Mouse (Mus musculus): ENCODE data around the gene Pax5. TPM values are rescaled to one million over a fixed set of nuclear protein-coding genes. Genes with fewer than 3 reads are reported as not detected.

Gene Pax5
- total and polyA plus RNA-seq, 3 experiments = not detected

DNA sequence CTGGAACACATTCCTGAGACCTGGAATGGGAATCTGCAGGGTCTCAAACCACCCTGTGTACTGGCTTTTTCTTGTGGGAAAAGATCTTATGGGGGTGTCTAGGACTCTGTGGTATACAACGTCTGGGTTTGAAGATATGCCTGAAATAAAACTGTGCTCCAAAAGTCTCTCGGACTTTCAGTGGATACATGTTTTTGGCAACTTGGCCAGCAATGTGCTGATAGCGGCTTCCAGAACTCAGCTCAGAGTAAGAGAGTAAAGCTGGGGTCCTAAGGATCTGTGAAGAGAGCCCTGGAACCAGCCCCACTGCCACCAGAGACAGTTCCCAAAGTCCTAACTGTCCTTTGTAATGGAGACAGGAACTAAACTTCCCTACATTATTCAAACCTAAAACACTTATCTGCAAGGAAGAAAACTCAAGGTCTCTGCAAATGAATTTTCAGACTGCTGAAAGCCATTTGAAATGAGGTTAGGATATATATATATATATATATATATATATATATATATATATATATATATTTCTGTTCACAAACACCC lies 5.4 kb upstream of the Pax5 start:
- H3K9me3 ChIP-seq (replicated peaks; ENCODE audit: insufficient read depth, low read length) = no peaks in the 10 kb centered on the region
- no peak overlapping the region for H3K9ac ChIP-seq (ENCODE audit: control insufficient read depth, low read depth, low read length, poor library complexity, severe bottlenecking)
- no peak for DNase-seq (ENCODE audit: low read depth, low spot score)
- H3K27me3 ChIP-seq (ENCODE audit: control insufficient read depth in 1 of 2, insufficient read depth in 2 of 2, low read length in 2 of 2) = peaks cover 2 to 3% of the 10 kb centered on the region in 2 experiments; a peak in 2 of 4 replicates
- H3K36me3 ChIP-seq (ENCODE audit: control insufficient read depth in 1 of 2, insufficient read depth in 2 of 2, low read length in 2 of 2) = no peaks in the 10 kb centered on the region
- no peak for TF ChIP-seq UBTF (IDR thresholded peaks at IDR 0.05; ENCODE audit: borderline replicate concordance, insufficient read depth, low read depth, low read length)
- no peak for TF ChIP-seq CHD2 (IDR thresholded peaks at IDR 0.05; ENCODE audit: low read length)
- no peak for TF ChIP-seq ZC3H11A (IDR thresholded peaks at IDR 0.05; ENCODE audit: low read depth, low read length)
- no peak for TF ChIP-seq ETS1 (IDR thresholded peaks at IDR 0.05; ENCODE audit: low read depth, low read length)
- no peak for TF ChIP-seq E2F4 (IDR thresholded peaks at IDR 0.05; ENCODE audit: borderline replicate concordance, low read depth, low read length)
- no peak for TF ChIP-seq MEF2A (IDR thresholded peaks at IDR 0.05; ENCODE audit: extremely low read depth, insufficient replicate concordance, low read depth, low read length, poor library complexity, severe bottlenecking)
- no peak for TF ChIP-seq SMC3 (IDR thresholded peaks at IDR 0.05; ENCODE audit: low read depth, low read length)
- no peak for TF ChIP-seq ZMIZ1 (IDR thresholded peaks at IDR 0.05; ENCODE audit: low read depth, low read length)
- no peak for TF ChIP-seq CHD1 (IDR thresholded peaks at IDR 0.05; ENCODE audit: low read depth, low read length)
- TF ChIP-seq TBP (IDR thresholded peaks at IDR 0.05; ENCODE audit: low read depth, low read length) = no peak
- TF ChIP-seq NELFE (IDR thresholded peaks at IDR 0.05; ENCODE audit: low read depth, low read length) = no peak
- TF ChIP-seq MAX (IDR thresholded peaks at IDR 0.05; ENCODE audit: low read length) = no peak
- no peak for TF ChIP-seq ELF1 (IDR thresholded peaks at IDR 0.05; ENCODE audit: low read depth, low read length)
- no peak for TF ChIP-seq POLR2A (IDR thresholded peaks at IDR 0.05; ENCODE audit: control insufficient read depth in 1 of 2, insufficient read depth in 1 of 2, low read depth in 1 of 2, low read length in 2 of 2, poor library complexity in 1 of 2)
- TF ChIP-seq POLR2AphosphoS5 (IDR thresholded peaks at IDR 0.05; ENCODE audit: borderline replicate concordance, low read depth, low read length) = no peak
- no peak for TF ChIP-seq SIN3A (IDR thresholded peaks at IDR 0.05; ENCODE audit: low read length)
- no peak for TF ChIP-seq GABPA (IDR thresholded peaks at IDR 0.05; ENCODE audit: low read depth, low read length)
- H3K4me1 ChIP-seq (ENCODE audit: control insufficient read depth in 1 of 2, insufficient read depth in 2 of 2, low read length in 2 of 2) = no peaks in the 10 kb centered on the region
- H3K27ac ChIP-seq (ENCODE audit: control insufficient read depth, low read depth, low read length) = no peak overlapping the region
- no peak overlapping the region for H3K4me3 ChIP-seq (ENCODE audit: control insufficient read depth in 1 of 2, insufficient read depth in 1 of 2, low read depth in 2 of 2, low read length in 2 of 2)
- H3K79me2 ChIP-seq (ENCODE audit: control insufficient read depth, insufficient read depth, low read length, poor library complexity) = no peaks in the 10 kb centered on the region

DNA sequence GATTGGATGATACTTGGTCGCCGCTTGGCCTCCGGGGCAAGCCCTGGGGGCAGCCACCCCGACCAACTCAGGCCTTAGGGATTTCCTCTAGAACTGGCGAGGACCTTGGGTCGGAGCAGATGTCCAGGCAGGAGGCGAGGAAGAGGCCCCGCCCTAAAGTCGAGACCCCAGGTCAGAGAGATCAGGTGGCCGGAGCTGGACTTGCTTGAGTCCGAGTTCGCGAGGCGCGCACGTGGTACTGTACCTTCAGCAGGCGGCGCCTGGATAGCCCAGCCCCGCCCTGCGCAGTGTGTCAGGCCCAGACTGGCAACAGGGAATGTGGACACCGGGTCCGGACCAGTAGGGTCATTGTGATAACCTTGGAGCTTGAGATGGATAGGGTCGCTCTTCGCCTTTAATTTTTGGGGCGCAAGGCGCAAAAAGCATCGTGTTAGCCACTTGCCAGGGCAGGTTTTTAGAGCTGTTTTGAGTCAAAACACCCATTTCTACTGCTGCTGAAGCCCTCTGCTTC lies 3.9 kb upstream of the Pax5 start:
- TF ChIP-seq CHD2 (IDR thresholded peaks at IDR 0.05; ENCODE audit: low read length) (no peak), TCF12 (IDR thresholded peaks at IDR 0.05; ENCODE audit: low read depth, low read length) (no peak), POLR2AphosphoS2 (IDR thresholded peaks at IDR 0.05; ENCODE audit: low read length) (no peak), ZKSCAN1 (IDR thresholded peaks at IDR 0.05; ENCODE audit: low read depth, low read length) (no peak), RAD21 (IDR thresholded peaks at IDR 0.05; ENCODE audit: low read depth, low read length) (no peak), EP300 (IDR thresholded peaks at IDR 0.05; ENCODE audit: low read depth in 1 of 2, low read length in 2 of 2) (no peak), MEF2A (IDR thresholded peaks at IDR 0.05; ENCODE audit: extremely low read depth, insufficient replicate concordance, low read depth, low read length, poor library complexity, severe bottlenecking) (no peak), RCOR1 (IDR thresholded peaks at IDR 0.05; ENCODE audit: low read depth, low read length) (no peak), NRF1 (IDR thresholded peaks at IDR 0.05; ENCODE audit: insufficient read depth, low read depth, low read length, poor library complexity, severe bottlenecking) (no peak)
- DNase-seq (ENCODE audit: low read depth, low spot score) = no peak
- peaks cover 2 to 3% of the 10 kb centered on the region in 2 experiments; a peak in 2 of 4 replicates for H3K27me3 ChIP-seq (ENCODE audit: control insufficient read depth in 1 of 2, insufficient read depth in 2 of 2, low read length in 2 of 2)
- H3K4me3 ChIP-seq (ENCODE audit: control insufficient read depth in 1 of 2, insufficient read depth in 1 of 2, low read depth in 2 of 2, low read length in 2 of 2) = no peak overlapping the region
- H3K4me1 ChIP-seq (ENCODE audit: control insufficient read depth in 1 of 2, insufficient read depth in 2 of 2, low read length in 2 of 2) = no peaks in the 10 kb centered on the region
- no peak overlapping the region for H3K27ac ChIP-seq (ENCODE audit: control insufficient read depth, low read depth, low read length)
- H3K79me2 ChIP-seq (ENCODE audit: control insufficient read depth, insufficient read depth, low read length, poor library complexity) = no peaks in the 10 kb centered on the region
- no peak overlapping the region for H3K9ac ChIP-seq (ENCODE audit: control insufficient read depth, low read depth, low read length, poor library complexity, severe bottlenecking)
- no peaks in the 10 kb centered on the region for H3K9me3 ChIP-seq (replicated peaks; ENCODE audit: insufficient read depth, low read length)
- H3K36me3 ChIP-seq (ENCODE audit: control insufficient read depth in 1 of 2, insufficient read depth in 2 of 2, low read length in 2 of 2) = no peaks in the 10 kb centered on the region

Measured in MEL (cell line).